Mouse (Mus musculus): ENCODE results near the gene Gm17402.

Gene Gm17402

GRCm38 (mm10) chr3:67375063-67375462 lies at the start of gene Gm17402:
Gm17402 (minus strand) TSS chr3:67375163.
- no peak for DNase-seq (ENCODE audit: low read depth, low spot score)

DNA sequence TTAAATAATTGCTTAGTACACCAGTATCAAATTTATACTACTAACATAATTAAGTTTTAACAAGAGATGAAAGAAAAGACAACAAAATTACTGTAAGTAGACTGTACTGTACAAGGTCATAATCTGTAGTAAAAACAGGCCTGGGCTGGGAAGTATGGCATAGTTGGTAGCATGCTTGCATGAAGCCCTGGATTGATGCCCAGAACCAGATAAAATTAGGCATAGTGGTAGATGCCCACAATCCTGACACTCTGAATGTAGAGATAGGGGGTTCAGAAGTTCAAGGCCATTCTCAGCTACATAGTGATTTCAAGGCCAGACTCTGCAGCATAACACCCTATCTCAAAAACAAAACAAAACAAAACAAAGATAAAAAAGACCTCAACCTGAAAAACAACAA lies 3.3 kb upstream of the Gm17402 start:
- DNase-seq (ENCODE audit: low read depth, low spot score), result no peak

GRCm38 (mm10) chr3:67374360-67374778 lies 594 bp downstream of the Gm17402 start:
- no peak for DNase-seq (ENCODE audit: low read depth, low spot score)

GRCm38 (mm10) chr3:67373872-67374271 lies 1.1 kb downstream of the Gm17402 start, which contains the start of gene Mlf1:
Mlf1 (plus strand) TSS chr3:67374097.
- peak; percentile 88 for DNase-seq (ENCODE audit: low read depth, low spot score)

- DNase-seq (ENCODE audit: low read depth, low spot score), result no peak
Measured at GRCm38 (mm10) chr3:67372781-67373180, 2.2 kb downstream of the Gm17402 start.

GRCm38 (mm10) chr3:67372194-67372593 lies 2.8 kb downstream of the Gm17402 start:
- DNase-seq (ENCODE audit: low read depth, low spot score), result no peak

- no peak for DNase-seq (ENCODE audit: low read depth, low spot score)
Measured at GRCm38 (mm10) chr3:67369407-67370079, 5.4 kb downstream of the Gm17402 start.

GRCm38 (mm10) chr3:67367481-67367880 lies 7.5 kb downstream of the Gm17402 start:
- DNase-seq (ENCODE audit: low read depth, low spot score), result no peak

DNA sequence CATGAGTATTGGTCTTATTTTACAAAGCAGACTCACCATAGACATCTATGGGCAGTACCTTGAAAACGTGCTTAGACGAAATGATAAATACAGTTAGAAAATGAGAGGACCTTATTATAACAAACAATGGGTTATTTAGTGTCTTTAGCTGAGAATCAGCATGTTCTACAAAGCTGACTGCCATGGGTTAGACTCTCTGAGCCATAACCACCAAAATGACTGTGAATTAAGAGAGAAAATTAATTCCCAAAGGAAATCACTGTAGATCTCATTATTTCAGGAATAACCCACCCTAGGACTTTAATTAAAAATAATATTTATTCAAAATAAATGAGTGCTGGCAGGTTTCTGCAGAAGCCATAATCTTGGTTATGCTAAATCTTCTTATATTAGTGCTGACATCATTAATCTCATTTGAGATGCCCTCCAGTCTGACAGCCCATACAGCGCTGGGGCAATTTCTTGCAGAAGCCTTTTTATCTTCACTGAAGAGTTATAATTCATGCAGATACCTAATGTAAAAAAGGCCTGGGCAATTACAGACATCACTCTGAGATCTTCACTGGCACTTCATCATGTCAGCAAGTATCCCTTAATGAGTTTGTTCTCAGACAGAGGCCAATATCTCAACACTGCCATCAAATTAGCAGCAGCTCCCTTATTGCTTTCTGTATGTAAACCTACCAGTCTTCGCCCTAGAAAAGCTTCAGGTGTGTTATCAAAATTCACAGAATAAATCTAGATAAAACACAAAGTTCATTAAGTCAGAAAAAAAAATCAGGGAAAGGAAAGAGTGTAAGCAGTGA lies 8.7 kb downstream of the Gm17402 start:
- no peak for DNase-seq (ENCODE audit: low read depth, low spot score)

- DNase-seq (ENCODE audit: low read depth, low spot score), result no peak
Measured at GRCm38 (mm10) chr3:67358376-67358775, 16.6 kb downstream of the Gm17402 start.

GRCm38 (mm10) chr3:67352763-67353149 lies 22.2 kb downstream of the Gm17402 start:
- DNase-seq (ENCODE audit: low read depth, low spot score), result no peak

DNA sequence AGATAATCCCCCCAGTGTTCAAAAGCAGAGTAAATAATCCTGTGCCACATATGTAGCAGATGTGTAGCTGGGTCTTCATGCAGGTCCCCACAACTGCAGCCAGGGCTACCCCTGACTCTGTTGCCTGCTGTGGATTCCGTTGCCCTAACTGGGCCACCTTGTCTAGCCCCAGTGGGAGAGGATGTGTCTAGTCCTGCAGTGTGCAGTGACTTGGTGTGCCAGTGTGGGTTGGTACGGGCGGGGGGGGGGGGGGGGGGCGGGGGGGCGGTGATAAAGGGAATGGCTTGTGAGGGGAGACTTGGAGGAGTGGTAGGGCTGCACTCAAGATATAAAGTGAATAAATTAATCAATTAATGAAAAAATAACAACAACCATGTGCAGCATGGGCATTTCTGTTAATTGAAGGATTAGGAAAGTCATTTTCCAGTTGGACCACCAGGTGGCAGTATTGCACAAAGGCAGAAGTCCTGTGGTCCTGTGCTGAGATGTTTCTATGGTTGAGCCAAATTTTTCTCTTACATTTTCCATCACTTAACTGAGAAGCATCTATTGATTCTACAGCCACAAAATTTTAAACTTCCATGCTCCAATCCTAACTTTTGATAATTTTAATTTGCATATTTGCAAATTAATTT lies 22.7 kb downstream of the Gm17402 start:
- DNase-seq (ENCODE audit: low read depth, low spot score), result peak; percentile 34

- no peak for DNase-seq (ENCODE audit: low read depth, low spot score)
Measured at GRCm38 (mm10) chr3:67351406-67352127, 23.4 kb downstream of the Gm17402 start.

DNA sequence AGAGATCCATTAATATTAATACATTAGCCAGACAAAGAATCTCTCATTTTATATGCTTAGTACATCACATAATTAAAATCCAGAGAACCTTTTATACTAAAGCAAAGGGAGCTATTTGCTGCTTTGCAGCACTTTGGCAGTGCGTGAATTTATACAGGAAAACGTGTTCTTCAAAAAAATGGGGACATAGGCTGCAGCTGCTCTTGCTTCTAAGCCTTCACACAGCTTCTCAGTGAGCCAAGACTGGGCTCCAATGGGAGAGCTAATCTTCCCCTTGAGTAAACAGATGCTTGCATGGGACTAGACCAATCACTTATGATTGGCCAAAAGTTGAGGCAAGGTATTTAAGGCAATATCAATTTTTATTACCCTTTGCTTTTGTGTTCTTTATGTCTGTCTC lies 28.3 kb downstream of the Gm17402 start:
- DNase-seq (ENCODE audit: low read depth, low spot score), result no peak

GRCm38 (mm10) chr3:67344599-67344998 lies 30.4 kb downstream of the Gm17402 start:
- DNase-seq (ENCODE audit: low read depth, low spot score), result peak; percentile 34

GRCm38 (mm10) chr3:67343004-67343662 lies 31.8 kb downstream of the Gm17402 start:
- no peak for DNase-seq (ENCODE audit: low read depth, low spot score)

GRCm38 (mm10) chr3:67340921-67341320 lies 34.0 kb downstream of the Gm17402 start:
- no peak for DNase-seq (ENCODE audit: low read depth, low spot score)

GRCm38 (mm10) chr3:67339558-67339957 lies 35.4 kb downstream of the Gm17402 start:
- DNase-seq (ENCODE audit: low read depth, low spot score), result no peak

DNA sequence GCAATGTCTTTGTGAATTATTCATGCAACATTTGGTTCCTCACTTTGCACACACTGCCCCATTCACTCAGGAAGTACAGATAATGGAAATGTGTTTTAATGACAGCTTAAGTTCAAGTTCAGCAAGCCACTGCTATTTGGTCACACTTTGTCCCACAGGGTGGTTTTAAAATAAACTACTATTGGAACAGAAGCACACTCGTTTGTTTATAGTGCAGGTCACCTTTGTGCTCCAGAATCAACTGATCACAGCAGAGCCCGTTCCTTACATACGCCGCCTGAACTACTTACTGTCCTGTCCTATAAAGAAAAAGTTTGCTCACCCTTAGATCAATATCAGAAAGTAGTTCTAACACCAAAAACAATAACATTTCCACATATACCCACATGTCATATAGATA lies 52.5 kb downstream of the Gm17402 start:
- no peak for DNase-seq (ENCODE audit: low read depth, low spot score)
